Mouse (Mus musculus) MEL (cell line): ENCODE measurements around the gene Insyn1. TPM values are rescaled to one million over a fixed set of nuclear protein-coding genes. Genes with fewer than 3 reads are reported as not detected.

ENCODE experiments used
- DNase-seq: peaks from one replicate; pipeline ENCODE4 v3.0.0; 2011; ENCODE audit warnings: low read depth, low spot score
- H3K27ac ChIP-seq: 2 replicates; pipeline ENCODE4 v1.5.1; 2012; ENCODE audit warnings: low read depth, mild to moderate bottlenecking, control low read depth, low read length, moderate library complexity; ENCODE audit not compliant: control insufficient read depth
- H3K27me3 ChIP-seq, 2 experiments: fragments of 150-350 bp in 1 of 2; sonication (generic) in 1 of 2; 2 replicates each; pipeline ENCODE4 v1.6.1; 2012; ENCODE audit warnings: low read length in 2 of 2, mild to moderate bottlenecking in 2 of 2, improper control_type of control experiment in 1 of 2, moderate library complexity in 1 of 2; ENCODE audit not compliant: insufficient read depth in 2 of 2, control insufficient read depth in 1 of 2
- H3K36me3 ChIP-seq, 2 experiments: 2 replicates each; pipeline ENCODE4 v1.6.1; 2012 to 2014; ENCODE audit warnings: low read length in 2 of 2, improper control_type of control experiment in 1 of 2, inconsistent platforms in 1 of 2, mild to moderate bottlenecking in 1 of 2; ENCODE audit not compliant: insufficient read depth in 2 of 2, control insufficient read depth in 1 of 2
- H3K4me1 ChIP-seq, 2 experiments: fragments of 150-350 bp in 1 of 2; sonication (generic) in 1 of 2; 2 replicates each; pipeline ENCODE4 v1.6.1; 2012; ENCODE audit warnings: low read length in 2 of 2, improper control_type of control experiment in 1 of 2, mild to moderate bottlenecking in 1 of 2; ENCODE audit not compliant: insufficient read depth in 2 of 2, control insufficient read depth in 1 of 2
- H3K4me3 ChIP-seq, 2 experiments: fragments of 150-350 bp in 1 of 2; sonication (generic) in 1 of 2; 2 replicates each; pipeline ENCODE4 v1.5.1; 2012; ENCODE audit warnings: low read depth in 2 of 2, low read length in 2 of 2, mild to moderate bottlenecking in 2 of 2, moderate library complexity in 2 of 2, control low read depth in 1 of 2, improper control_type of control experiment in 1 of 2; ENCODE audit not compliant: control insufficient read depth in 1 of 2, insufficient read depth in 1 of 2
- H3K79me2 ChIP-seq: 2 replicates; pipeline ENCODE4 v1.6.1; 2012; ENCODE audit warnings: mild to moderate bottlenecking, low read length, moderate library complexity; ENCODE audit not compliant: control insufficient read depth, poor library complexity, insufficient read depth
- H3K9ac ChIP-seq: 2 replicates; pipeline ENCODE4 v1.6.1; 2012; ENCODE audit warnings: low read depth, mild to moderate bottlenecking, control low read depth, low read length, moderate library complexity; ENCODE audit not compliant: control insufficient read depth, poor library complexity, severe bottlenecking
- H3K9me3 ChIP-seq: fragments of 150-350 bp; sonication (generic); replicated peaks from 2 replicates; pipeline ENCODE4 v1.6.1; 2012; ENCODE audit warnings: mild to moderate bottlenecking, low read length, improper control_type of control experiment, moderate library complexity; ENCODE audit not compliant: insufficient read depth
- BHLHE40 ChIP-seq: IDR thresholded peaks from 2 replicates; pipeline ENCODE4 v1.6.1; 2012; ENCODE audit warnings: low read depth, mild to moderate bottlenecking, inconsistent platforms, low read length, improper control_type of control experiment, borderline replicate concordance
- CHD2 ChIP-seq: IDR thresholded peaks from 2 replicates; pipeline ENCODE4 v1.6.1; 2011; ENCODE audit warnings: low read length, improper control_type of control experiment
- CTCF ChIP-seq, 3 experiments: IDR thresholded peaks in 2 of 3; conservative IDR thresholded peaks in 1 of 3; 2 replicates each; pipeline ENCODE4 v1.5.1; 2011 to 2012; ENCODE audit warnings: low read length in 3 of 3, low read depth in 2 of 3, mild to moderate bottlenecking in 2 of 3, improper control_type of control experiment in 1 of 3, inconsistent platforms in 1 of 3, mixed read lengths in 1 of 3, moderate library complexity in 1 of 3; ENCODE audit not compliant: control insufficient read depth in 1 of 3, insufficient read depth in 1 of 3, poor library complexity in 1 of 3, severe bottlenecking in 1 of 3
- E2F4 ChIP-seq: IDR thresholded peaks from 2 replicates; pipeline ENCODE4 v1.6.1; 2011; ENCODE audit warnings: low read depth, low read length, improper control_type of control experiment, borderline replicate concordance
- ELF1 ChIP-seq: IDR thresholded peaks from 2 replicates; pipeline ENCODE4 v1.6.1; 2014; ENCODE audit warnings: low read depth, mild to moderate bottlenecking, inconsistent platforms, low read length, improper control_type of control experiment, moderate library complexity
- EP300 ChIP-seq, 2 experiments: IDR thresholded peaks; 2 replicates each; pipeline ENCODE4 v1.6.1; 2011; ENCODE audit warnings: improper control_type of control experiment in 2 of 2, low read length in 2 of 2, low read depth in 1 of 2, mild to moderate bottlenecking in 1 of 2
- GABPA ChIP-seq: IDR thresholded peaks from 2 replicates; pipeline ENCODE4 v1.6.1; 2012; ENCODE audit warnings: low read depth, mild to moderate bottlenecking, inconsistent platforms, low read length, improper control_type of control experiment, moderate library complexity
- GATA1 ChIP-seq: IDR thresholded peaks from 2 replicates; pipeline ENCODE4 v1.6.1; 2011; ENCODE audit warnings: low read depth, low read length, improper control_type of control experiment
- HCFC1 ChIP-seq: IDR thresholded peaks from 2 replicates; pipeline ENCODE4 v1.6.1; 2012; ENCODE audit warnings: low read depth, mild to moderate bottlenecking, inconsistent platforms, low read length, improper control_type of control experiment, moderate library complexity
- JUND ChIP-seq: IDR thresholded peaks from 2 replicates; pipeline ENCODE4 v1.6.1; 2011; ENCODE audit warnings: low read depth, mild to moderate bottlenecking, improper control_type of control experiment, low read length
- KAT2A ChIP-seq: conservative IDR thresholded peaks from 2 replicates; pipeline ENCODE4 v1.6.1; 2012; ENCODE audit warnings: low read depth, low read length, improper control_type of control experiment, inconsistent platforms
- MAFK ChIP-seq: IDR thresholded peaks from 2 replicates; pipeline ENCODE4 v1.6.1; 2011; ENCODE audit warnings: low read depth, mild to moderate bottlenecking, low read length, improper control_type of control experiment, borderline replicate concordance
- MAZ ChIP-seq: IDR thresholded peaks from 2 replicates; pipeline ENCODE4 v1.6.1; 2012; ENCODE audit warnings: low read depth, mild to moderate bottlenecking, inconsistent platforms, low read length, improper control_type of control experiment
- MEF2A ChIP-seq: IDR thresholded peaks from 2 replicates; pipeline ENCODE4 v1.6.1; 2014; ENCODE audit warnings: low read depth, mild to moderate bottlenecking, inconsistent platforms, low read length, improper control_type of control experiment; ENCODE audit not compliant: poor library complexity, insufficient replicate concordance, severe bottlenecking; ENCODE audit errors: extremely low read depth
- MYC ChIP-seq: IDR thresholded peaks from 2 replicates; pipeline ENCODE4 v1.6.1; 2011; ENCODE audit warnings: low read depth, mild to moderate bottlenecking, low read length, improper control_type of control experiment, moderate library complexity
- NELFE ChIP-seq: IDR thresholded peaks from 2 replicates; pipeline ENCODE4 v1.6.1; 2011; ENCODE audit warnings: low read depth, low read length, improper control_type of control experiment
- NRF1 ChIP-seq: IDR thresholded peaks from 2 replicates; pipeline ENCODE4 v1.6.1; 2014; ENCODE audit warnings: low read depth, mild to moderate bottlenecking, inconsistent platforms, low read length, improper control_type of control experiment, moderate library complexity; ENCODE audit not compliant: poor library complexity, insufficient read depth, severe bottlenecking
- POLR2AphosphoS5 ChIP-seq: IDR thresholded peaks from 2 replicates; pipeline ENCODE4 v1.6.1; 2012; ENCODE audit warnings: low read depth, borderline replicate concordance, mild to moderate bottlenecking, inconsistent platforms, low read length, moderate library complexity, mixed read lengths
- RAD21 ChIP-seq: IDR thresholded peaks from 2 replicates; pipeline ENCODE4 v1.6.1; 2011; ENCODE audit warnings: mild to moderate bottlenecking, low read depth, low read length, improper control_type of control experiment
- RCOR1 ChIP-seq: IDR thresholded peaks from 2 replicates; pipeline ENCODE4 v1.6.1; 2012; ENCODE audit warnings: low read depth, mild to moderate bottlenecking, inconsistent platforms, low read length, improper control_type of control experiment
- SIN3A ChIP-seq: IDR thresholded peaks from 2 replicates; pipeline ENCODE4 v1.6.1; 2012; ENCODE audit warnings: low read length, improper control_type of control experiment, inconsistent platforms
- TBP ChIP-seq: IDR thresholded peaks from 2 replicates; pipeline ENCODE4 v1.8.0; 2011; ENCODE audit warnings: low read depth, low read length, improper control_type of control experiment
- TCF12 ChIP-seq: IDR thresholded peaks from 2 replicates; pipeline ENCODE4 v1.6.1; 2014; ENCODE audit warnings: low read depth, mild to moderate bottlenecking, inconsistent platforms, low read length, improper control_type of control experiment, moderate library complexity
- UBTF ChIP-seq: IDR thresholded peaks from 2 replicates; pipeline ENCODE4 v1.6.1; 2012; ENCODE audit warnings: low read depth, mild to moderate bottlenecking, inconsistent platforms, low read length, improper control_type of control experiment, moderate library complexity, borderline replicate concordance; ENCODE audit not compliant: insufficient read depth
- USF1 ChIP-seq: IDR thresholded peaks from 2 replicates; pipeline ENCODE4 v1.6.1; 2014; ENCODE audit warnings: low read depth, mild to moderate bottlenecking, inconsistent platforms, low read length, improper control_type of control experiment, moderate library complexity
- USF2 ChIP-seq, 2 experiments: IDR thresholded peaks; 2 replicates each; pipeline ENCODE4 v1.6.1; 2011 to 2012; ENCODE audit warnings: improper control_type of control experiment in 2 of 2, low read length in 2 of 2, borderline replicate concordance in 1 of 2, inconsistent platforms in 1 of 2, low read depth in 1 of 2, mild to moderate bottlenecking in 1 of 2; ENCODE audit not compliant: insufficient read depth in 1 of 2
- ZC3H11A ChIP-seq: IDR thresholded peaks from 2 replicates; pipeline ENCODE4 v1.6.1; 2012; ENCODE audit warnings: low read depth, mild to moderate bottlenecking, inconsistent platforms, low read length, improper control_type of control experiment
- ZKSCAN1 ChIP-seq: IDR thresholded peaks from 2 replicates; pipeline ENCODE4 v1.6.1; 2012; ENCODE audit warnings: low read depth, mild to moderate bottlenecking, inconsistent platforms, low read length, improper control_type of control experiment, moderate library complexity
- ZNF384 ChIP-seq: IDR thresholded peaks from 2 replicates; pipeline ENCODE4 v1.6.1; 2012; ENCODE audit warnings: low read depth, mild to moderate bottlenecking, inconsistent platforms, low read length, improper control_type of control experiment
- polyA plus RNA-seq, 2 experiments: library from polyadenylated mRNA; stranded (reverse) in 1 of 2; unstranded in 1 of 2; fragments of >175 nt in 1 of 2; fragments of >200 nt in 1 of 2; gene quantifications; 2 replicates each; pipeline versions ENCODE4 v1.2.1 to v1.2.4; 2012; ENCODE audit warnings: low replicate concordance in 2 of 2, low read depth in 1 of 2; ENCODE audit not compliant: insufficient read length in 2 of 2, insufficient read depth in 1 of 2, missing spikeins in 1 of 2
- total RNA-seq: library from RNA; depleted of rRNA; stranded (reverse); fragments of 300-350 nt; gene quantifications from 2 replicates; pipeline ENCODE4 v1.2.3, GENCODE M21; 2012

Gene Insyn1
- total and polyA plus RNA-seq, 3 experiments: not detected

- DNase-seq: no peak
- Histone ChIP-seq H3K27me3 (no peaks in the 10 kb centered on the region), H3K9me3 (no peaks in the 10 kb centered on the region), H3K79me2 (no peaks in the 10 kb centered on the region), H3K4me3 (no peak overlapping the region), H3K9ac (no peak overlapping the region), H3K36me3 (no peaks in the 10 kb centered on the region)
- TF ChIP-seq RAD21 (no peak), HCFC1 (no peak), BHLHE40 (no peak), MAFK (no peak), TBP (no peak), POLR2AphosphoS5 (no peak), ELF1 (no peak), CHD2 (no peak), GATA1 (no peak), ZNF384 (no peak), RCOR1 (no peak), SIN3A (no peak), NELFE (no peak), GABPA (no peak), UBTF (no peak), ZKSCAN1 (no peak), NRF1 (no peak), CTCF (IDR thresholded peaks at IDR 0.05 in 2 of 3, conservative IDR thresholded peaks at IDR 0.05 in 1 of 3; ENCODE audit: control insufficient read depth in 1 of 3, insufficient read depth in 1 of 3, low read depth in 2 of 3, low read length in 3 of 3, poor library complexity in 1 of 3, severe bottlenecking in 1 of 3) (no peak), TCF12 (no peak), ZC3H11A (no peak)
- TF ChIP-seq, all 39 proteins: peak for 0
- Histone ChIP-seq H3K27ac (no peak overlapping the region), H3K4me1 (peaks cover 0 to 9% of the 10 kb centered on the region in 2 experiments; a peak in 1 of 4 replicates)
Measured at GRCm38 (mm10) chr9:58454886-58455285, 33.5 kb upstream of the Insyn1 start.

GRCm38 (mm10) chr9:58455798-58456197, 32.6 kb upstream of the Insyn1 start:
- no peaks in the 10 kb centered on the region for H3K79me2 ChIP-seq
- H3K4me1 ChIP-seq: peaks cover 0 to 9% of the 10 kb centered on the region in 2 experiments; a peak in 1 of 4 replicates
- H3K9ac ChIP-seq: no peak overlapping the region
- DNase-seq: no peak
- no peak for TF ChIP-seq MAFK
- TF ChIP-seq NRF1: no peak
- no peak for TF ChIP-seq EP300 (IDR thresholded peaks at IDR 0.05; ENCODE audit: low read depth in 1 of 2, low read length in 2 of 2)
- no peak for TF ChIP-seq GATA1
- no peak for TF ChIP-seq TBP
- TF ChIP-seq GABPA: no peak
- no peak for TF ChIP-seq JUND
- no peak for TF ChIP-seq MAZ
- no peak for TF ChIP-seq USF1
- no peak for TF ChIP-seq KAT2A
- TF ChIP-seq USF2 (IDR thresholded peaks at IDR 0.05; ENCODE audit: borderline replicate concordance in 1 of 2, insufficient read depth in 1 of 2, low read depth in 1 of 2, low read length in 2 of 2): no peak
- no peak for TF ChIP-seq MEF2A
- TF ChIP-seq MYC: no peak
- no peak for TF ChIP-seq E2F4
- TF ChIP-seq ZKSCAN1: no peak
- TF ChIP-seq BHLHE40: no peak
- no peak for TF ChIP-seq HCFC1
- no peak overlapping the region for H3K27ac ChIP-seq
- no peaks in the 10 kb centered on the region for H3K27me3 ChIP-seq
- no peaks in the 10 kb centered on the region for H3K36me3 ChIP-seq
- no peak overlapping the region for H3K4me3 ChIP-seq
- H3K9me3 ChIP-seq: no peaks in the 10 kb centered on the region
